Mouse (Mus musculus): ENCODE results near the gene Gm42906.

DNA sequence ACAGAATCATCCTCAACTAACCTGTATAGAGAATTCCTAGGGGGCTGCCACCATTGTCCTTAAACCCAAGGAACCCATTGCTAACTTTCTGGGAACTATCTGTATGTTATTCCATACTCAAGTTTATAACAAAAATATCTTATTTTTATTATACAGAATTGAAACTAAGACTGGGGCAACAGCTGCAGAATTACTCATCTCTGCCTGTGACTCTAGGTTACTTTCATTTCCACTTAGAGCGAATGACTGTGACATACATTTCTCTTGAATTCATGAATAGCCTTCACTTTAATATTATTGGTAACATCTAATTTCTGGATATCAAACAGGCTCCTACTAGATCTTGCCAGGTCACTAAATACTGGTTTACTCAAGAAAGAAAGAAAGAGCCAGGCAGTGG lies 217.1 kb downstream of the Gm42906 start:
- no peak for TF ChIP-seq EP300 (IDR thresholded peaks at IDR 0.05; ENCODE audit: low read depth)
- no peak for TF ChIP-seq CTCF (IDR thresholded peaks at IDR 0.05; ENCODE audit: low read depth)
